Mouse (Mus musculus) megakaryocyte-erythroid progenitor cell, adult 5 weeks (primary cell): Measurements from ENCODE around the gene Nup54. TPM values are rescaled to one million over a fixed set of nuclear protein-coding genes. Genes with fewer than 3 reads are reported as not detected.

Source experiments
- polyA plus RNA-seq: library from polyadenylated mRNA; stranded (reverse); fragments of >175 nt; gene quantifications from 2 replicates; pipeline ENCODE4 v1.2.3, GENCODE M21; 2012

Nup54 gene
- 13.2 and 13.7 TPM in 2 replicates for polyA plus RNA-seq

DNA sequence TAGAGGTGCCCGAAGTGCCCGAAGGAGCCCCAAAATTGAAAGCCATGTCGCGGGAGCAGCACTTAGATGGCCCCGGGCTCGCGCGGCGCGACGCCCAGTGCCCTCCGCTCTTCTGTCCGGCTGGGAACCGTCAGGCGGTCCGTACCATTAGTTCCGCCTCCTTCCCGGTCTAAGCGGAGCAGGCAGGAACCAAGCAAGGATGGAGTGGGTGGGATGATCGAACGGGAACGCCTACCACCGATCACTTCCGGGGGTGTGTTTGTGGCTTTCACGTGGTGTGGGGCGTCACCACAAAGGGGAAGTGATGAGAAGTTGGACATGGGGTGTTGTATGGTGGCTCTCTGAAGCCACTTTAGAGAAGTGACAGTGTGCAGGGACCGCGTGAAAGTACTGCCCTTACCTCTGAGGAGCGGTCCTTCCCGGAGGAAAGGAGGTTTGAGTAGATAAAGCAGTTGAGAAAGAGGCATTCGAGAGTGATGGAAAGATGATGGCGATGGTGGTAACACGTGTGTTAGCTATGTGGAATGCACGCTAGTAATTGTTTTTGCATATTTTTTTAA lies at the start of gene Nup54:
Gene Nup54 (minus strand): TSS at position 195 of the 560 bp plus-strand sequence.

Other genes starting within 250 kb of the Nup54 start
- not detected in 2 replicates for gene U90926, start 219.8 kb downstream of the Nup54 start, polyA plus RNA-seq
- 0.04 TPM in 1 of 2 replicates, not detected in the other for gene Ppef2, start 178.9 kb downstream of the Nup54 start, polyA plus RNA-seq
- gene Naaa, start 157.0 kb downstream of the Nup54 start, polyA plus RNA-seq: 11.6 and 14.2 TPM in 2 replicates
- 31.9 and 33.4 TPM in 2 replicates for gene Sdad1, start 124.7 kb downstream of the Nup54 start, polyA plus RNA-seq
- gene Cxcl9, start 107.1 kb downstream of the Nup54 start, polyA plus RNA-seq: 0.42 and 0.71 TPM in 2 replicates
- gene Art3, start 103.4 kb downstream of the Nup54 start, polyA plus RNA-seq: not detected in 2 replicates
- 3.6 and 4.4 TPM in 2 replicates for gene Cxcl10, start 86.3 kb downstream of the Nup54 start, polyA plus RNA-seq
- gene Scarb2, start 71.6 kb upstream of the Nup54 start, polyA plus RNA-seq: 7.1 and 7.2 TPM in 2 replicates
- not detected in 2 replicates for gene Fam47e, start 119.8 kb upstream of the Nup54 start, polyA plus RNA-seq
- 0.22 and 0.43 TPM in 2 replicates for gene Stbd1, start 167.8 kb upstream of the Nup54 start, polyA plus RNA-seq
- gene Ccdc158, start 240.1 kb upstream of the Nup54 start, polyA plus RNA-seq: 0.85 and 0.92 TPM in 2 replicates
- 0.10 and 0.26 TPM in 2 replicates for gene Shroom3, start 248.2 kb upstream of the Nup54 start, polyA plus RNA-seq